Mouse (Mus musculus) stomach, postnatal 0 days (tissue): ENCODE measurements around the gene Plpp6. TPM values are rescaled to one million over a fixed set of nuclear protein-coding genes. Genes with fewer than 3 reads are reported as not detected.

Experiments used
- ATAC-seq: fragments of 200-750 bp; cut with Nextera tagmentation; 2 replicates; pipeline ENCODE4 v1.8.0; 2017; ENCODE audit not compliant: low FRiP score, low TSS enrichment
- DNase-seq: peaks from one replicate; pipeline ENCODE4 v3.0.0-alpha.2; 2016; ENCODE audit warnings: low spot score
- H3K27ac ChIP-seq: fragments of 300-500 bp; sonication (generic); replicated peaks from 2 replicates; pipeline ENCODE4 v1.5.1; 2014; ENCODE audit warnings: mild to moderate bottlenecking, control low read depth
- H3K27me3 ChIP-seq: fragments of 300-500 bp; sonication (generic); 2 replicates; pipeline ENCODE4 v1.6.1; 2014; ENCODE audit warnings: low read length; ENCODE audit not compliant: control insufficient read depth, insufficient read depth
- H3K36me3 ChIP-seq: fragments of 300-500 bp; sonication (generic); 2 replicates; pipeline ENCODE4 v1.6.1; 2014; ENCODE audit warnings: low read length, mixed read lengths; ENCODE audit not compliant: control insufficient read depth, insufficient read depth
- H3K4me1 ChIP-seq: fragments of 300-500 bp; sonication (generic); replicated peaks from 2 replicates; pipeline ENCODE4 v1.6.1; 2014; ENCODE audit warnings: antibody characterized with exemption; ENCODE audit not compliant: control insufficient read depth, insufficient read depth
- H3K4me2 ChIP-seq: fragments of 300-500 bp; sonication (generic); replicated peaks from 2 replicates; pipeline ENCODE4 v1.6.1; 2014; ENCODE audit warnings: low read depth, mild to moderate bottlenecking, control low read depth, moderate library complexity
- H3K4me3 ChIP-seq: fragments of 300-500 bp; sonication (generic); 2 replicates; pipeline ENCODE4 v1.5.1; 2014; ENCODE audit warnings: low read depth, low read length, control low read depth
- H3K9ac ChIP-seq: fragments of 300-500 bp; sonication (generic); 2 replicates; pipeline ENCODE4 v1.6.1; 2014; ENCODE audit warnings: mild to moderate bottlenecking, low read length, control low read depth, mixed read lengths
- H3K9me3 ChIP-seq: fragments of 300-500 bp; sonication (generic); 2 replicates; pipeline ENCODE4 v1.6.1; 2016; ENCODE audit warnings: low read length; ENCODE audit not compliant: control insufficient read depth
- CTCF ChIP-seq: IDR thresholded peaks from 2 replicates; pipeline ENCODE4 v1.5.1; 2016; ENCODE audit warnings: antibody characterized with exemption, low read depth, mild to moderate bottlenecking, moderate library complexity
- EP300 ChIP-seq: optimal IDR thresholded peaks from 2 replicates; pipeline ENCODE3; 2016; ENCODE audit warnings: antibody characterized with exemption
- WGBS: fragments of 180-500 bp; shearing (Covaris S2); extraction: QIAGEN DNeasy Blood & Tissue Kit; methylation state at CpG from one replicate; pipeline ENCODE4 v1.1.7; 2014; 5-methylcytosine and 5-hydroxymethylcytosine counted together
- polyA plus RNA-seq: library from polyadenylated mRNA; unstranded; fragments of >200 nt; fragmentation: Nextera tagmentation; extraction: Ambion mirVana; gene quantifications from 2 replicates; pipeline ENCODE4 v1.2.1, GENCODE M21; 2015

The Plpp6 gene
- 18.2 and 19.6 TPM in 2 replicates for polyA plus RNA-seq

GRCm38 (mm10) chr19:28963842-28964551, at the start of gene Plpp6:
Plpp6 (plus strand) TSS chr19:28963953.
- H3K4me2 ChIP-seq, result peak within 1 kb of the TSS; percentile 87

GRCm38 (mm10) chr19:28914598-28914997, 49.2 kb upstream of the Plpp6 start:
- H3K4me2 ChIP-seq, result no peak overlapping the region
- no peaks in the 10 kb centered on the region for H3K4me1 ChIP-seq
- no peaks in the 10 kb centered on the region for H3K27me3 ChIP-seq
- no peaks in the 10 kb centered on the region for H3K36me3 ChIP-seq
- no peak overlapping the region for H3K27ac ChIP-seq
- H3K9me3 ChIP-seq, result no peaks in the 10 kb centered on the region
- no peak for DNase-seq
- H3K4me3 ChIP-seq, result no peak overlapping the region
- TF ChIP-seq EP300 (no peak), CTCF (no peak)
- ATAC-seq, result no peak
- 78% methylated on average over 6 of the region's 6 CpGs for WGBS
- no peak overlapping the region for H3K9ac ChIP-seq

More at GRCm38 (mm10) chr19:28963842-28964551, at the start of gene Plpp6:
- Histone ChIP-seq H3K4me1 (peaks cover 4% of the 10 kb centered on the region; the same call in 1 of the 2 replicates), H3K9ac (peak within 1 kb of the TSS; percentile 84), H3K36me3 (no peaks in the 10 kb centered on the region), H3K27me3 (no peaks in the 10 kb centered on the region), H3K27ac (peak within 1 kb of the TSS; percentile 84), H3K4me3 (peak within 1 kb of the TSS; percentile 87), H3K9me3 (no peaks in the 10 kb centered on the region)
- peak; percentile 92 for DNase-seq
- under 1% methylated on average over 63 of the region's 73 CpGs for whole genome bisulfite sequencing
- TF ChIP-seq EP300, result no peak
- TF ChIP-seq CTCF, result peak; percentile 77
- peak; percentile 95 for ATAC-seq

DNA sequence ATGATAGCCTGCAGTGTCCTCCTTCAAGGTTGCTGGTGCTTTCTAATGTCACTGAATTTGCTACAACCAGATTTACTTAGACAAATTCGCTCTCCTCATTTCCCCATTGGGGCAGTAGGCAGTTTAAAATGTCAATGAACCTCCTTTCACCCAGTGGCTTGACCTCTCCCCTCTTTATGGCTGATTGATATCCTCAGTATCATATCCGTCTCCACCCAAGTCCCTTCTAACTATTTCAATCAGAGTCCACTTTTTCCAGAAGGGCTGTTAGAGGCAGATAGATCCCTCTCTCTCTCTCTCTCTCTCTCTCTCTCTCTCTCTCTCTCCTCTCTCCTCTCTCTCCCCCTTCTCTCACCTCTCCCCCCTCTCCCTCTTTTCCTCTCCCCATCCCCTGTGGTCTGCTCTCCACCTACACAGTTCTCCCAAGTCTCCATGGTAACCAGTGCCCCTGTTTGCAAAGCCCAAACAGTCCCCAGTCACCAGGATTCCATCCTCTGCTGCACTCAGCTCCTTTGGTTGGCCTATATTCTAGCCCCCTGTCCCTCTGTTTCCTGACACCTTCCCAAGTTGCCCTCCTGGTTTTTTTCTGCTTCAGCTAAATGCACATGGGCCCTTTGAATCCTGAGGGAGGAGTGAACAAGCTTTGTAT, 48.0 kb upstream of the Plpp6 start:
- no peaks in the 10 kb centered on the region for H3K4me1 ChIP-seq
- H3K9ac ChIP-seq, result no peak overlapping the region
- no peak overlapping the region for H3K4me2 ChIP-seq
- DNase-seq (no peak), ATAC-seq (no peak)
- 73% methylated on average over 2 of the region's 2 CpGs for WGBS
- no peaks in the 10 kb centered on the region for H3K9me3 ChIP-seq
- TF ChIP-seq EP300 (no peak), CTCF (no peak)
- H3K27me3 ChIP-seq, result no peaks in the 10 kb centered on the region
- H3K27ac ChIP-seq, result no peak overlapping the region
- H3K4me3 ChIP-seq, result no peak overlapping the region
- no peaks in the 10 kb centered on the region for H3K36me3 ChIP-seq

GRCm38 (mm10) chr19:28916492-28916891, 47.3 kb upstream of the Plpp6 start:
- WGBS, result 26% methylated on average over 4 of the region's 4 CpGs
- peak; percentile 79 for ATAC-seq

GRCm38 (mm10) chr19:28917839-28918238, 45.9 kb upstream of the Plpp6 start:
- Histone ChIP-seq H3K4me2 (no peak overlapping the region), H3K27me3 (no peaks in the 10 kb centered on the region), H3K9me3 (no peaks in the 10 kb centered on the region), H3K4me3 (no peak overlapping the region), H3K36me3 (no peaks in the 10 kb centered on the region), H3K4me1 (no peaks in the 10 kb centered on the region), H3K9ac (no peak overlapping the region), H3K27ac (no peak overlapping the region)
- TF ChIP-seq EP300, result no peak
- no peak for TF ChIP-seq CTCF
- DNase-seq (no peak), ATAC-seq (no peak)
- WGBS, result 84% methylated on average over 5 of the region's 5 CpGs

More at GRCm38 (mm10) chr19:28916492-28916891, 47.3 kb upstream of the Plpp6 start:
- H3K4me2 ChIP-seq, result no peak overlapping the region
- H3K9me3 ChIP-seq, result no peaks in the 10 kb centered on the region
- DNase-seq, result no peak
- H3K27ac ChIP-seq, result no peak overlapping the region
- H3K27me3 ChIP-seq, result no peaks in the 10 kb centered on the region
- no peaks in the 10 kb centered on the region for H3K4me1 ChIP-seq
- TF ChIP-seq CTCF, result no peak
- TF ChIP-seq EP300, result no peak
- H3K9ac ChIP-seq, result no peak overlapping the region
- H3K4me3 ChIP-seq, result no peak overlapping the region
- no peaks in the 10 kb centered on the region for H3K36me3 ChIP-seq

DNA sequence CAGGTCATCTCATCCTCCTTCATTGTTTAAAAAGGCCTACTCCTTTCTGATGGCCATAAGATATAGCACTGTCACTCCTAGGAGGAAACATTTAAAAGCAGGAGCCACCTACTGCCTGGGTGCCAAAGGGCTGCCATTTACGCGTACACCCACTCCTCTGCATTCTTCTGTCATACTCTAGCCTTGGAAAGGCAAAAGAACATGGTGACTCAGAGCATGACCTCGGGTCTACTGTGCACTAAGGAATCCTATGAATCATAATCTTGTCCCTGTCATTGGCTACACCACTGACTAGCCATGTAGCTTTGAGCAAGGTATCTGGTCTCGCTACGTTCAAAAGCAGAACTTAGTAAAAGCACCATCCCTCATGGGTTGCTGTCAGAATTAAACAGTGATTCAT, 37.4 kb upstream of the Plpp6 start:
- ATAC-seq (no peak), DNase-seq (no peak)
- H3K4me3 ChIP-seq, result no peak overlapping the region
- H3K36me3 ChIP-seq, result no peaks in the 10 kb centered on the region
- no peaks in the 10 kb centered on the region for H3K9me3 ChIP-seq
- H3K27ac ChIP-seq, result no peak overlapping the region
- no peak overlapping the region for H3K9ac ChIP-seq
- WGBS, result 79% methylated on average over 5 of the region's 5 CpGs
- no peak overlapping the region for H3K4me2 ChIP-seq
- no peaks in the 10 kb centered on the region for H3K27me3 ChIP-seq
- no peak for TF ChIP-seq EP300
- no peak for TF ChIP-seq CTCF
- no peaks in the 10 kb centered on the region for H3K4me1 ChIP-seq
